Mouse (Mus musculus) sigmoid colon, adult 10 weeks (tissue): ENCODE results near the gene R3hdm4. TPM values are rescaled to one million over a fixed set of nuclear protein-coding genes. Genes with fewer than 3 reads are reported as not detected.

Experiments used
- polyA plus RNA-seq: library from polyadenylated mRNA; stranded (reverse); fragments of 350-450 nt; fragmentation: Illumina TruSeq; extraction: RNeasy Lipid Tissue Mini Kit (QIAGEN cat#74804); gene quantifications from one replicate; pipeline ENCODE4 v1.2.3, GENCODE M21; 2014; ENCODE audit warnings: low read depth, low replicate concordance

The R3hdm4 gene
- 21.3 TPM for polyA plus RNA-seq

DNA sequence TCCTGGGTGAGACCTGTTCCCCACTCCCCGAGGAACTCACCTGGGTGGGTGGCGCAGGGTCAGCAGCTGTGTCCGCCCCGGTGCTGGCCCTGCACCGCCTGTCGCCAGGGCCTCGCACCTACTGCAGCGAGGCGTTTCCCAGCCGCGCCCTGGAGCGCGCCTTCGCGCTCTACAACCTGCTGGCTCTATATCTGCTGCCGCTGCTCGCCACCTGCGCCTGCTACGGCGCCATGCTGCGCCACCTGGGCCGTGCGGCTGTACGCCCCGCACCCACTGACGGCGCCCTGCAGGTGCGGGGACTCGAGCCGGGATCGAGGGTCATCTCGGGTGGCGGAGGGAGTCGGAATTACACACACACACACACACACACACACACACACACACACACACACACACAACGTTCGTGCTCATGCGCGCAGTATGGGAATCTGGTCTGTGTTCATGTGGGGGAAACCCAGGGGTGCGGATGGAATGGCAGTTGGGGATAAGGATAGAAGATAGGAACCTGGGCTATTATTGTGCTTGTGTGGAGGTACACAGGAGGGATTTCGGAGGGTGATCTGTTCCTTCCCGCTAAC is at the start of gene R3hdm4:
TSS of gene R3hdm4 (minus strand) at position 251 of the 578 bp plus-strand sequence.

DNA sequence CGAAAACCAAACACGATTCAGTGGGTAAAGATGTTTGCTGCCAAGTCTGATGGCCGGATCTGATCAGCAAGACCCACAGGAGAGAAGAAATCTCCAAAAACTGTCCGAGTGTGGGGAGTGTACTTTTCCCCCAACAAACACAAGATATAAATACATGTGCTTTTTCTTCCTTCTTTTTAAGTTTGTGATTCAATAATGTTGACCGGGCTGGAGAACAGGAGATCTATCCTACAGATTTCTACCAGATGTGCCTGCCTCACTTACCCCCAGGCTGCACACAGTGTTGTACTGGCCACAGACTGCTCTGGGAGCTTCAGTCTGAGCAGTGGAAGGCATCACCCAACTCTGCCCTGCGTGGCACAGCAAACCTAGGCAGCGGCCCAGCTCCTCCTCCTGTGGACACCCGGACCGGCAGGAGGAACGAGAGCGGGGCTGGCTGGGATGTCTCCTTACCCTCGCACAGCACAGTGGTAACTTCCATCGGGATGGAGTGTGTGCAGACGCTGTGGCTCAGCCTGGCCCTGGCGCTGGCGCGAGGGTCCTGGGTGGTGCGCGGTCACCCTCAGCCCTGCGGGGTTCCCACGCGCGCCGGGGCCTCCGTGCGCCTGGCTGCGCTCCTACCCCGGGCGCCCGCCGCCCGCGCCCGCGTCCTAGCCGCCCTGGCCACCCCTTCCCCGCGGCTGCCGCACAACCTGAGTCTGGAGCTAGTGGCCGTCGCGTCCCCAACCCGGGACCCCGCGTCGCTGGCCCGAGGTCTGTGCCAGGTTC is 49.6 kb upstream of the R3hdm4 start, which contains the start of gene Grin3b:
TSS of gene Grin3b (plus strand) at position 301 of the 768 bp plus-strand sequence.

GRCm38 (mm10) chr10:79959847-79960601 is 39.0 kb upstream of the R3hdm4 start, which contains the start of gene Wdr18:
Gene Wdr18, plus strand, starts transcription at chr10:79960152.

GRCm38 (mm10) chr10:79926491-79927323 is 5.7 kb upstream of the R3hdm4 start, which contains the start of gene Arid3a:
Gene Arid3a, plus strand, starts transcription at chr10:79927043.

GRCm38 (mm10) chr10:79916808-79917531 is 4.0 kb downstream of the R3hdm4 start, which contains the start of gene Kiss1r:
Gene Kiss1r, plus strand, starts transcription at chr10:79916971.

DNA sequence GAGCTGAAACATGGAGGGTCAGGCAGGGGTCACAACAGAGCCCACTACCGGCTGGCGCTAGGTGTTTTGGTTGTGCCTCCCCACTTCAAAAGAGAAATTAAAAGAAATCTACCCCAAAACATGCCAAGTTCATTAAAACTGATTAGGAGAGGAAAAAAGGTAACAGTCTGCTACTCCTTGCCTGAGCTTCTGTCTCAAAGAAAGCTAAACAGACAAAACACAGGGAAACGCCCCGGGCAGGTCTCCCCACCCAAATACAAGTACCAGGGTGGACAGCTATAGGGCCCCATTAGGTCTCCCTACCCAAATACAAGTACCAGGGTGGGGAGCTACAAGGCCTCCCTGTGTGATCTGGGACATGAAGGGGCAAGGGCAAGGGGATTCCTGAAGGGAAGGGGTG is 10.5 kb downstream of the R3hdm4 start, which contains the start of gene Gm26602:
TSS of gene Gm26602 (plus strand) at position 301 of the 400 bp plus-strand sequence.

GRCm38 (mm10) chr10:79908167-79909091 is 12.6 kb downstream of the R3hdm4 start, which contains the start of gene Med16:
Gene Med16, minus strand, starts transcription at chr10:79908923.

DNA sequence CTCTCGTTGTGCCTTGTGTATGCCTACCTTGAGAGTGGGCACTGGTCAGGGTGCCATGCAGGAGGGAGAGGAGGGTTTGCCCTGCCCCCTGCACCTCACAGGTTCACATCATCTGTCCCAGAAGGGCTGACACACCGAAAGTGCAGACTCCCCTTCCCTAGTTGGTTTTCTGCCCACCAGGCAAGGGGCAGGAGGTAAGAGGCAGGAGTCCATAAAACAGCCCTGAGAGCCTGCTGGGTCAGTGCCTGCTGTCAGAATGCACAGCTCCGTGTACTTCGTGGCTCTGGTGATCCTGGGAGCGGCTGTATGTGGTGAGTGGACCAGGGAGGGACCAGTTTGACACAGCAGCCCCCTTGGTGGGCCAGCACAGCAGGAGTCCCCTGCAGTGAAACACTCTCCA is 30.3 kb downstream of the R3hdm4 start, which contains the start of gene Cfd:
TSS of gene Cfd (plus strand) at position 184 of the 400 bp plus-strand sequence.

GRCm38 (mm10) chr10:79886054-79886453 is 35.0 kb downstream of the R3hdm4 start, which contains the start of gene Elane:
Gene Elane, plus strand, starts transcription at chr10:79886247.

GRCm38 (mm10) chr10:79874290-79874862 is 46.6 kb downstream of the R3hdm4 start, which contains the start of the genes Prtn3 and Plppr3:
Gene Prtn3, plus strand, starts transcription at chr10:79874476.
Gene Plppr3, minus strand, starts transcription at chr10:79874634.

Other genes starting within 250 kb of the R3hdm4 start
- not detected for gene Cdc34, start 239.0 kb downstream of the R3hdm4 start, polyA plus RNA-seq
- not detected for gene Gzmm, start 232.2 kb downstream of the R3hdm4 start, polyA plus RNA-seq
- gene Bsg, start 216.7 kb downstream of the R3hdm4 start, polyA plus RNA-seq = 376 TPM
- 0.22 TPM for gene Hcn2, start 204.6 kb downstream of the R3hdm4 start, polyA plus RNA-seq
- gene Polrmt, start 174.6 kb downstream of the R3hdm4 start, polyA plus RNA-seq = 0.82 TPM
- gene Fgf22, start 166.1 kb downstream of the R3hdm4 start, polyA plus RNA-seq = not detected
- 0.73 TPM for gene Rnf126, start 154.3 kb downstream of the R3hdm4 start, polyA plus RNA-seq
- 2.5 TPM for gene Fstl3, start 143.9 kb downstream of the R3hdm4 start, polyA plus RNA-seq
- gene Prss57, start 130.2 kb downstream of the R3hdm4 start, polyA plus RNA-seq = not detected
- 0.69 TPM for gene Palm, start 127.6 kb downstream of the R3hdm4 start, polyA plus RNA-seq
- 12.8 TPM for gene Misp, start 100.2 kb downstream of the R3hdm4 start, polyA plus RNA-seq
- gene Ptbp1, start 66.8 kb downstream of the R3hdm4 start, polyA plus RNA-seq = 91.3 TPM
- not detected for gene Prtn3, start 46.7 kb downstream of the R3hdm4 start, polyA plus RNA-seq
- gene Plppr3, start 46.6 kb downstream of the R3hdm4 start, polyA plus RNA-seq = not detected
- gene Elane, start 35.0 kb downstream of the R3hdm4 start, polyA plus RNA-seq = not detected
- 0.88 TPM for gene Cfd, start 30.4 kb downstream of the R3hdm4 start, polyA plus RNA-seq
- gene Med16, start 12.3 kb downstream of the R3hdm4 start, polyA plus RNA-seq = 0.19 TPM
- gene Gm26602, start 10.4 kb downstream of the R3hdm4 start, polyA plus RNA-seq = not detected
- 0.35 TPM for gene Kiss1r, start 4.2 kb downstream of the R3hdm4 start, polyA plus RNA-seq
- 2.5 TPM for gene Arid3a, start 5.8 kb upstream of the R3hdm4 start, polyA plus RNA-seq
- 0.79 TPM for gene Wdr18, start 38.9 kb upstream of the R3hdm4 start, polyA plus RNA-seq
- not detected for gene Grin3b, start 49.5 kb upstream of the R3hdm4 start, polyA plus RNA-seq
- gene Tmem259, start 63.1 kb upstream of the R3hdm4 start, polyA plus RNA-seq = 0.22 TPM
- 4.2 TPM for gene Cnn2, start 67.4 kb upstream of the R3hdm4 start, polyA plus RNA-seq
- gene Abca7, start 75.3 kb upstream of the R3hdm4 start, polyA plus RNA-seq = 0.41 TPM
- not detected for gene Arhgap45, start 95.4 kb upstream of the R3hdm4 start, polyA plus RNA-seq
- 0.63 TPM for gene Polr2e, start 118.6 kb upstream of the R3hdm4 start, polyA plus RNA-seq
- 21.4 TPM for gene Gpx4, start 126.0 kb upstream of the R3hdm4 start, polyA plus RNA-seq
- 1.6 TPM for gene Sbno2, start 184.4 kb upstream of the R3hdm4 start, polyA plus RNA-seq
- gene Stk11, start 194.6 kb upstream of the R3hdm4 start, polyA plus RNA-seq = 6.7 TPM
- 0.50 TPM for gene Atp5d, start 217.4 kb upstream of the R3hdm4 start, polyA plus RNA-seq
- not detected for gene Cbarp, start 219.6 kb upstream of the R3hdm4 start, polyA plus RNA-seq
- gene Midn, start 227.1 kb upstream of the R3hdm4 start, polyA plus RNA-seq = 13.1 TPM
- gene Cirbp, start 244.8 kb upstream of the R3hdm4 start, polyA plus RNA-seq = 23.0 TPM